Mouse (Mus musculus) bone marrow macrophage, adult 2 months (primary cell): ENCODE measurements at regions not wholly inside any gene's neighbourhood (a gene's known extent, or its start where the extent isn't known, plus 50 kb on each side); places are given as distances from the start of the nearest gene placed in this dataset.

Experiments
- CTCF ChIP-seq: IDR thresholded peaks from 2 replicates; pipeline ENCODE4 v1.5.1; 2012; ENCODE audit warnings: low read depth, mild to moderate bottlenecking, low read length, moderate library complexity
- POLR2A ChIP-seq: IDR thresholded peaks from 2 replicates; pipeline ENCODE4 v1.6.1; 2012; ENCODE audit warnings: mild to moderate bottlenecking, low read depth, low read length, borderline replicate concordance

- TF ChIP-seq CTCF (no peak), POLR2A (no peak)
Measured at GRCm38 (mm10) chr4:12356992-12357634, 185.3 kb upstream of the Fam92a start.
